In the genomic region with DNA sequence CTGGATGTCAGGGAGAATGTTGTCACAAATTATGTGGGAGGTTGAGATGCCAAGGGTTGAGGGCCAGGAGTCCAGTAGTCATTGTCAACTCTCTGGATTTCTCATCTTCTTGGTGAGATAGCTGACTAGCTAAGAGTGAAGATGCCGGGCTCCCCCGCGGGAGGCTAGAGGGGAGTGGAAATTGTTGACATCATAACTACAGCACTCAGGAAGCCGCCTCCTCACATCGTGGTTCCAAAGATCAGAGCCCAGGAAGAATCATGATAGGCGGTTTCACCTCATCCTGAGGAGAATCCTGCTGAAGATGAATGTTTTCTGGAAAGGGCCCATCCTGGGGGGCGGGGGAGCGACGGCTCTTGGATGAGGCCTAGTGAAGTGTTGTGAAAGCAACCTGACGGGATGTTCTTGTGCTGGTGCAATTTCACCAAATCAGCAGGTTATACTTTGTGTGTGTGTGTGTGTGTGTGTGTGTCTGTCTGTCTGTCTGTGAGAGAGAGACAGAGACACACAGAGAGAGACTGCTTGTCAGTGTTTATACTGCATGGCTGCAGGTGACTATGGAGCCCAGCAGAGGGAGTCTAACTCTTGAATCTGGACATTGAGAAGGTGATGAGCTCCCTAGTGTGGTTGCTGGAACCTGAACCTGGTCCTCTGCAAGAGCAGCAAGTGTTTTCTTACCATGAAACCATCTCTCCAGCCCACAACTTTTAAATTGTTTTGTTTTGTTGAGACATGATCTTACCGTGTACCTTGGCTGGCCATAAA, we compare ENCODE assay signal across 13 mouse cellular contexts.
A peak's percentile ranks its signal among the peaks of the same experiment; 100 is the strongest.
DNase-seq lines count a peak whose midpoint lies in the region; ATAC-seq and TF ChIP-seq lines count a peak whose summit lies in the region.
"Had no signal": no experiment of that assay in that cellular context is flagged by ENCODE, and none has a peak within 500 bp of the region (broad histone marks: within the 10 kb centered on the region; RNA-seq: fewer than 3 reads in every experiment).

No protein-coding gene starts in this region.

- 0 out of 2 replicates have a peak, but pooled peaks cover 6% of the 10 kb centered on the region for H3K36me3 ChIP-seq in kidney, postnatal 0 days (ENCODE audit: insufficient read depth, low read length)
- peaks cover 20% of the 10 kb centered on the region; the same call in 1 of the 2 replicates for H3K36me3 ChIP-seq in kidney, embryonic 14.5 days (ENCODE audit: control insufficient read depth, insufficient read depth, low read length)
- H3K36me3 ChIP-seq in midbrain, postnatal 0 days (ENCODE audit: insufficient read depth, low read length): peaks cover 9% of the 10 kb centered on the region; the same call in 1 of the 2 replicates
- peaks cover 3% of the 10 kb centered on the region; the same call in 1 of the 2 replicates for H3K36me3 ChIP-seq in midbrain, embryonic 15.5 days (replicated peaks)
- peaks cover 10% of the 10 kb centered on the region; the same call in 1 of the 2 replicates for H3K36me3 ChIP-seq in ES-E14 (ENCODE audit: control insufficient read depth, insufficient read depth, low read length, poor library complexity, severe bottlenecking)

- no peaks in the 10 kb centered on the region for H3K27me3 ChIP-seq in kidney, postnatal 0 days (ENCODE audit: insufficient read depth, low read length)
- H3K27me3 ChIP-seq in kidney, embryonic 14.5 days (ENCODE audit: control insufficient read depth, insufficient read depth, low read length): no peaks in the 10 kb centered on the region
- no peaks in the 10 kb centered on the region for H3K27me3 ChIP-seq in midbrain, postnatal 0 days (ENCODE audit: insufficient read depth, low read length)
- H3K27me3 ChIP-seq in midbrain, embryonic 15.5 days (replicated peaks): no peaks in the 10 kb centered on the region
- H3K27me3 ChIP-seq: liver, embryonic 15.5 days; neural tube, embryonic 13.5 days had no signal

- TF ChIP-seq CTCF in kidney, postnatal 0 days (IDR thresholded peaks at IDR 0.05; ENCODE audit: low read depth): peak; percentile 32; the same call in 1 of the 2 replicates
- TF ChIP-seq CTCF in midbrain, postnatal 0 days (IDR thresholded peaks at IDR 0.05): peak; percentile 45

- H3K4me1 ChIP-seq in kidney, postnatal 0 days (replicated peaks; ENCODE audit: insufficient read depth, low read length): no peaks in the 10 kb centered on the region
- no peaks in the 10 kb centered on the region for H3K4me1 ChIP-seq in kidney, embryonic 14.5 days (ENCODE audit: control insufficient read depth, insufficient read depth, low read length)
- no peaks in the 10 kb centered on the region for H3K4me1 ChIP-seq in midbrain, postnatal 0 days (ENCODE audit: insufficient read depth, low read length)
- 0 out of 2 replicates have a peak, but pooled peaks cover 2% of the 10 kb centered on the region for H3K4me1 ChIP-seq in midbrain, embryonic 15.5 days
- H3K4me1 ChIP-seq in ES-E14 (ENCODE audit: control insufficient read depth in 2 of 2, insufficient read depth in 2 of 2, low read length in 2 of 2, poor library complexity in 1 of 2): peaks cover 0 to 2% of the 10 kb centered on the region in 2 experiments; a peak in 1 of 4 replicates
- H3K4me1 ChIP-seq: liver, embryonic 15.5 days; neural tube, embryonic 13.5 days had no signal

- DNase-seq in kidney, postnatal 0 days (ENCODE audit: low spot score): no peak
- DNase-seq in midbrain, postnatal 0 days (ENCODE audit: low spot score): no peak
- DNase-seq in ES-E14 (ENCODE audit: low read depth, low spot score): peak; percentile 11
- DNase-seq in right cerebral cortex, adult 18-20 months: no peak
- DNase-seq in spleen, postnatal 4 days (ENCODE audit: low spot score in 2 of 2): no peak
- DNase-seq: cerebellum, adult 11 months; layer of hippocampus, postnatal 36 days had no signal

- ATAC-seq in kidney, postnatal 0 days (replicated peaks; ENCODE audit: low FRiP score, low read depth): no peak
- no peak for ATAC-seq in kidney, embryonic 14.5 days (ENCODE audit: low FRiP score, low TSS enrichment)
- no peak for ATAC-seq in midbrain, postnatal 0 days (ENCODE audit: low FRiP score)
- ATAC-seq in midbrain, embryonic 15.5 days (replicated peaks): no peak
- ATAC-seq in megakaryocyte progenitor cell, adult 5-6 weeks (replicated peaks; ENCODE audit: poor library complexity): peak; percentile 51

- no peak overlapping the region for H3K27ac ChIP-seq in kidney, postnatal 0 days
- H3K27ac ChIP-seq in kidney, embryonic 14.5 days (ENCODE audit: low read depth, low read length): no peak overlapping the region
- no peak overlapping the region for H3K27ac ChIP-seq in midbrain, postnatal 0 days (ENCODE audit: low read depth, low read length)
- no peak overlapping the region for H3K27ac ChIP-seq in midbrain, embryonic 15.5 days
- H3K27ac ChIP-seq in ES-E14 (ENCODE audit: insufficient read depth, low read depth, low read length, poor library complexity, severe bottlenecking): no peak overlapping the region
- H3K27ac ChIP-seq: liver, embryonic 15.5 days; midbrain, embryonic 10.5 days; neural tube, embryonic 13.5 days had no signal

- H3K4me3 ChIP-seq in kidney, postnatal 0 days (replicated peaks; ENCODE audit: low read depth, low read length): no peak overlapping the region
- no peak overlapping the region for H3K4me3 ChIP-seq in kidney, embryonic 14.5 days (ENCODE audit: low read length)
- no peak overlapping the region for H3K4me3 ChIP-seq in midbrain, postnatal 0 days (ENCODE audit: low read depth, low read length)
- H3K4me3 ChIP-seq in midbrain, embryonic 15.5 days: no peak overlapping the region
- no peak overlapping the region for H3K4me3 ChIP-seq in ES-E14 (ENCODE audit: insufficient read depth in 1 of 2, low read depth in 1 of 2, low read length in 2 of 2, poor library complexity in 1 of 2, severe bottlenecking in 1 of 2)
- H3K4me3 ChIP-seq: liver, embryonic 15.5 days; midbrain, embryonic 10.5 days; neural tube, embryonic 13.5 days had no signal

- in situ Hi-C loops in ES-E14 (cut with MboI; ENCODE audit: low sequenced_read_pairs in 2 of 2, unreplicated experiment in 2 of 2): no loop called here

- no peak overlapping the region for H3K4me2 ChIP-seq in kidney, postnatal 0 days (ENCODE audit: low read length)
- no peak overlapping the region for H3K4me2 ChIP-seq in kidney, embryonic 14.5 days (replicated peaks; ENCODE audit: low read depth, low read length)
- H3K4me2 ChIP-seq in midbrain, postnatal 0 days (ENCODE audit: low read depth, low read length, poor library complexity, severe bottlenecking): no peak overlapping the region
- no peak overlapping the region for H3K4me2 ChIP-seq in midbrain, embryonic 15.5 days
- H3K4me2 ChIP-seq: liver, embryonic 15.5 days; neural tube, embryonic 13.5 days had no signal

- WGBS in kidney, postnatal 0 days: 82% methylated on average over 11 of the region's 11 CpGs
- WGBS in kidney, embryonic 14.5 days: 85% methylated on average over 11 of the region's 11 CpGs
- 89% methylated on average over 11 of the region's 11 CpGs for WGBS in midbrain, postnatal 0 days
- WGBS in midbrain, embryonic 15.5 days: 90% methylated on average over 11 of the region's 11 CpGs

- H3K9me3 ChIP-seq in kidney, postnatal 0 days (replicated peaks; ENCODE audit: low read length): no peaks in the 10 kb centered on the region
- no peaks in the 10 kb centered on the region for H3K9me3 ChIP-seq in kidney, embryonic 14.5 days (ENCODE audit: control insufficient read depth, low read length)
- no peaks in the 10 kb centered on the region for H3K9me3 ChIP-seq in midbrain, postnatal 0 days (ENCODE audit: low read length)
- H3K9me3 ChIP-seq in midbrain, embryonic 15.5 days: no peaks in the 10 kb centered on the region
- no peaks in the 10 kb centered on the region for H3K9me3 ChIP-seq in ES-E14 (ENCODE audit: control insufficient read depth, insufficient read depth, low read depth, low read length)
- H3K9me3 ChIP-seq: liver, embryonic 15.5 days; midbrain, embryonic 10.5 days; neural tube, embryonic 13.5 days had no signal

- H3K9ac ChIP-seq in kidney, postnatal 0 days (ENCODE audit: low read depth, low read length): no peak overlapping the region
- no peak overlapping the region for H3K9ac ChIP-seq in kidney, embryonic 14.5 days (ENCODE audit: low read depth, low read length)
- H3K9ac ChIP-seq in midbrain, postnatal 0 days (replicated peaks; ENCODE audit: low read length, poor library complexity, severe bottlenecking): no peak overlapping the region
- no peak overlapping the region for H3K9ac ChIP-seq in midbrain, embryonic 15.5 days
- no peak overlapping the region for H3K9ac ChIP-seq in ES-E14 (ENCODE audit: insufficient read depth, low read depth, low read length, poor library complexity, severe bottlenecking)
- H3K9ac ChIP-seq: liver, embryonic 15.5 days; neural tube, embryonic 13.5 days had no signal

TF ChIP-seq in ES-E14, 5 proteins besides CTCF, POLR2A, EP300 and RAD21:
- no peak for TF ChIP-seq ZC3H11A (IDR thresholded peaks at IDR 0.05; ENCODE audit: borderline replicate concordance, low read depth, low read length)
- TF ChIP-seq MAFK (IDR thresholded peaks at IDR 0.05; ENCODE audit: insufficient read depth, low read depth, low read length): no peak
- no peak for TF ChIP-seq CHD2 (IDR thresholded peaks at IDR 0.05; ENCODE audit: low read depth, low read length)
- no peak for TF ChIP-seq ZNF384 (IDR thresholded peaks at IDR 0.05; ENCODE audit: low read depth, low read length)
- TF ChIP-seq HCFC1 (IDR thresholded peaks at IDR 0.05; ENCODE audit: borderline replicate concordance, insufficient read depth, low read length): no peak
